Mouse (Mus musculus) forebrain, embryonic 16.5 days (tissue): ENCODE results near the gene Dock1. TPM values are rescaled to one million over a fixed set of nuclear protein-coding genes. Genes with fewer than 3 reads are reported as not detected.

Source experiments
- ATAC-seq: fragments of 200-750 bp; cut with Nextera tagmentation; 2 replicates; pipeline ENCODE4 v1.8.0; 2017; ENCODE audit warnings: mild to moderate bottlenecking, moderate library complexity
- H3K27ac ChIP-seq: fragments of 300-500 bp; sonication (generic); 2 replicates; pipeline ENCODE4 v1.5.1; 2014; ENCODE audit warnings: low read length, control low read depth
- H3K27me3 ChIP-seq: fragments of 300-500 bp; sonication (generic); replicated peaks from 2 replicates; pipeline ENCODE4 v1.6.1; 2014; ENCODE audit warnings: low read length; ENCODE audit not compliant: control insufficient read depth, insufficient read depth
- H3K36me3 ChIP-seq: fragments of 300-500 bp; sonication (generic); 2 replicates; pipeline ENCODE4 v1.6.1; 2014; ENCODE audit not compliant: control insufficient read depth, insufficient read depth
- H3K4me1 ChIP-seq: fragments of 300-500 bp; sonication (generic); replicated peaks from 2 replicates; pipeline ENCODE4 v1.6.1; 2014; ENCODE audit warnings: low read length; ENCODE audit not compliant: control insufficient read depth, insufficient read depth
- H3K4me2 ChIP-seq: fragments of 300-500 bp; sonication (generic); 2 replicates; pipeline ENCODE4 v1.6.1; 2014; ENCODE audit warnings: mild to moderate bottlenecking, low read length, control low read depth
- H3K4me3 ChIP-seq: fragments of 300-500 bp; sonication (generic); replicated peaks from 2 replicates; pipeline ENCODE4 v1.5.1; 2014; ENCODE audit warnings: mild to moderate bottlenecking, low read length, control low read depth
- H3K9ac ChIP-seq: fragments of 300-500 bp; sonication (generic); replicated peaks from 2 replicates; pipeline ENCODE4 v1.6.1; 2014; ENCODE audit warnings: low read depth, low read length, control low read depth
- H3K9me3 ChIP-seq: fragments of 300-500 bp; sonication (generic); 2 replicates; pipeline ENCODE4 v1.6.1; 2016; ENCODE audit warnings: low read length; ENCODE audit not compliant: control insufficient read depth
- WGBS: fragments of 180-500 bp; shearing (Covaris S2); extraction: QIAGEN DNeasy Blood & Tissue Kit; methylation state at CpG from one replicate; pipeline ENCODE4 v1.1.7; 2014; 5-methylcytosine and 5-hydroxymethylcytosine counted together
- polyA plus RNA-seq: library from polyadenylated mRNA; unstranded; fragments of >200 nt; fragmentation: Nextera tagmentation; extraction: Ambion mirVana; gene quantifications from 2 replicates; pipeline ENCODE4 v1.2.1, GENCODE M21; 2015

The Dock1 gene
- polyA plus RNA-seq, 1 experiment from 2014 or later = 7.7 TPM

DNA sequence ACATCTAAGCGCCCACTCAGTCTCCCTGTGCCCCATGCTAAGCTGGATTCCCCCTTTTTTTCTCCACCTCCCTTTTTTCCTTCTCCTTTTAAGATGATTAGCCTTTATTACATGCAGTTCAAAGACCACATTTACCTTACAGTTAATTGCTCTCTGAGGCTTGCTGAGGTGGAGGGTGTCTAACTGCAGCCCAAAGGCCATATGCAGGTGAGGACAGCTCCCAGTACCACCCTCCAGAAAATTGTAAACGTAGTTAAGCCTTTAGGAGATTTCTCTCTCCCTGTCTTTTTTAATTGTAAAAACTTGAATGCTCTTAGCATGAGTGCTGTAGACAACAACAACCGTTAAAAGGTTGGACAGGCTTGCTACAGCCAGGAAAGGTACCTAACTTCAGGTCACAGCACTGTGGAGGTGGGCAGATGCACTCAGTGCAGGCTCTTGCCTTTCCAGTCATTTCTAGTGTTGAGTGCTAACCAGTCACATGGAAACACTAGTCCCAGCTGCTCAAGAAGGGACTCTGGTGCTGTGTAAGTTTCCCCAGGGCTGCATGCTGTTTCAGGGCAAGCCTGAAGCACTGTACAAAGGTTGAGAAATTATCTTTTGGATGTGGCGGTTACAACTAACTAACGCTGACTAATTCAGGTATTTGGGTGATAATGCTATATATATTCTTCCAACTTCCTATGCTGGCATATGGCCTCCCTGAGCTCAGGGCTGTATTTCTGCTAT, 56.2 kb downstream of the Dock1 start:
- H3K27ac ChIP-seq = peak overlapping the region; percentile 49; the same call in 1 of the 2 replicates
- 81% methylated on average over 5 of the region's 5 CpGs for WGBS

GRCm38 (mm10) chr7:134729348-134729747, 58.9 kb downstream of the Dock1 start:
- Histone ChIP-seq H3K36me3 (no peaks in the 10 kb centered on the region), H3K4me3 (no peak overlapping the region), H3K4me2 (no peak overlapping the region)

More for the DNA sequence above, 56.2 kb downstream of the Dock1 start:
- Histone ChIP-seq H3K9ac (no peak overlapping the region), H3K4me1 (peaks cover 46% of the 10 kb centered on the region), H3K9me3 (no peaks in the 10 kb centered on the region), H3K27me3 (no peaks in the 10 kb centered on the region), H3K36me3 (no peaks in the 10 kb centered on the region), H3K4me3 (no peak overlapping the region), H3K4me2 (no peak overlapping the region)
- ATAC-seq = no peak

GRCm38 (mm10) chr7:134730406-134731126, 60.1 kb downstream of the Dock1 start:
- Histone ChIP-seq H3K9me3 (no peaks in the 10 kb centered on the region), H3K36me3 (no peaks in the 10 kb centered on the region), H3K4me2 (no peak overlapping the region), H3K4me3 (no peak overlapping the region), H3K4me1 (peaks cover 28% of the 10 kb centered on the region), H3K27me3 (no peaks in the 10 kb centered on the region), H3K27ac (peak overlapping the region; percentile 67), H3K9ac (no peak overlapping the region)
- WGBS = 63% methylated on average over 3 of the region's 3 CpGs
- ATAC-seq = peak; percentile 71

More at GRCm38 (mm10) chr7:134729348-134729747, 58.9 kb downstream of the Dock1 start:
- Histone ChIP-seq H3K4me1 (peaks cover 38% of the 10 kb centered on the region), H3K27me3 (no peaks in the 10 kb centered on the region), H3K9me3 (no peaks in the 10 kb centered on the region), H3K27ac (no peak overlapping the region), H3K9ac (no peak overlapping the region)
- no peak for ATAC-seq

GRCm38 (mm10) chr7:134747059-134747458, 76.6 kb downstream of the Dock1 start:
- no peak for ATAC-seq
- H3K4me2 ChIP-seq = no peak overlapping the region
- WGBS = 97% methylated on average over 4 of the region's 4 CpGs

DNA sequence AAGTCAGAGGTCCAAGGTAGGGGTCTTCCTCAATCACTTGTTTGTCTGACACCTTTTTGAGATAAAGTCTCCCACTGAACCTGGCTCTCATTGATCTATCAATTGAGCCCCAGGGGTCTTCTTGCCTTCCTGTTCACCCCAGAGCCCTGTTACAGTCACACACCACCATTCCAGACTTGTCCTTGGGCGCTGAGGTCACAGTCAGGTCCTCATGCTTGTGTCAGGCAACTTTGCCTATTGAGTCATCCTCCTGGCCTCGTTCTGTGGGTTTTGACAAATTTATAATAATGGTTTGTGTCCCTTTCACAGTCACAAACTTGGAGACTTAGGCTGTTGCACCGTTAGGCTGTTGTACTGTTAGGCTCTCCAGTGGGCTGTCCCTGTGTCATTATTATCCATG, 77.9 kb downstream of the Dock1 start:
- Histone ChIP-seq H3K9me3 (no peaks in the 10 kb centered on the region), H3K27me3 (no peaks in the 10 kb centered on the region), H3K27ac (no peak overlapping the region), H3K36me3 (no peaks in the 10 kb centered on the region), H3K4me1 (0 out of 2 replicates have a peak, but pooled peaks cover 2% of the 10 kb centered on the region), H3K4me3 (no peak overlapping the region), H3K4me2 (no peak overlapping the region), H3K9ac (no peak overlapping the region)
- no peak for ATAC-seq
- 95% methylated on average over 3 of the region's 3 CpGs for WGBS

More at GRCm38 (mm10) chr7:134747059-134747458, 76.6 kb downstream of the Dock1 start:
- Histone ChIP-seq H3K27ac (no peak overlapping the region), H3K9ac (no peak overlapping the region), H3K4me3 (no peak overlapping the region), H3K36me3 (no peaks in the 10 kb centered on the region), H3K27me3 (no peaks in the 10 kb centered on the region), H3K9me3 (no peaks in the 10 kb centered on the region), H3K4me1 (no peaks in the 10 kb centered on the region)

GRCm38 (mm10) chr7:134749613-134750012, 79.2 kb downstream of the Dock1 start:
- Histone ChIP-seq H3K9me3 (no peaks in the 10 kb centered on the region), H3K9ac (no peak overlapping the region), H3K4me3 (no peak overlapping the region), H3K4me1 (0 out of 2 replicates have a peak, but pooled peaks cover 2% of the 10 kb centered on the region), H3K27ac (no peak overlapping the region), H3K36me3 (no peaks in the 10 kb centered on the region), H3K27me3 (no peaks in the 10 kb centered on the region), H3K4me2 (no peak overlapping the region)
- 67% methylated on average over 1 of the region's 1 CpGs for WGBS
- ATAC-seq = no peak

DNA sequence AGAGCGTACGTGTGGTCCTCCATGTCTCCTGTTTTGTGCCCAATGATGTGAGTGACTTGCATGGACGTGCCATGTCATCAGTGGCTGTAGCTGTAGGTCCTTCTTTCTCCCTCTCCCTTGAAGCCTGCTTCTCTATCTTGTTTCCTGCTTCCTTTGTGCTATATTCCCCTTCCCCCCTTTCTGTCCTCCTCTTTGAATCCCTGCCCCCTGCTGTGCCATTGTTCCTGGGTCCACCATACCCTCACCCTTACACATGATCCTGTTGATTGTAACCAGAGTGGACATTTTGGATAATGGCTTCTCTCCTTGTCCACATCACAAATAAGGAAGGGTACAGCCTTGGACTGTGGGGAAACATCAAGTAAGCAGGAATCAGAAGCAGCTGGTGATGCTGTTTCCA, 81.0 kb downstream of the Dock1 start:
- Histone ChIP-seq H3K36me3 (no peaks in the 10 kb centered on the region), H3K9ac (no peak overlapping the region), H3K4me3 (no peak overlapping the region), H3K4me1 (0 out of 2 replicates have a peak, but pooled peaks cover 2% of the 10 kb centered on the region), H3K9me3 (no peaks in the 10 kb centered on the region), H3K27me3 (no peaks in the 10 kb centered on the region), H3K27ac (no peak overlapping the region), H3K4me2 (no peak overlapping the region)
- 82% methylated on average over 3 of the region's 3 CpGs for WGBS
- no peak for ATAC-seq

DNA sequence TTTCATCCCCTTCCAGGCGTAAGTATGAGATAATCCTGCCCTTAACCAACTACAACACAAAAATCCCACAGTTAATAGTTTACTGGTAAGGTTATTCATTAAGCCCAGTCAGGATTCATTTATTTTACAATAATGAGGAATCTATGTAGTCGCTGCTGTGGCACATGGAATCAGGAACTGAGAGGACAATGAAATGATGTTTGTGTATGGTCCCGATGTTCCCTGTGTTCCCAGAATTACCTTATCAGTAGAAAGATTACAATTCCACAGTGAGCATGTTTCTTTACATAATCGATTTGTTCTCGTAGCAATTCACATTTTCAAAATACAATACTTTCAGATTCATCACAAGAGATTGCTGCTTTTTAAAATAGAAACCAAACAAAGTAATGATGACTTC, 83.0 kb downstream of the Dock1 start:
- Histone ChIP-seq H3K4me1 (0 out of 2 replicates have a peak, but pooled peaks cover 2% of the 10 kb centered on the region), H3K4me3 (no peak overlapping the region), H3K4me2 (no peak overlapping the region), H3K36me3 (no peaks in the 10 kb centered on the region), H3K9me3 (no peaks in the 10 kb centered on the region), H3K27me3 (no peaks in the 10 kb centered on the region), H3K9ac (no peak overlapping the region), H3K27ac (no peak overlapping the region)
- no peak for ATAC-seq
- 53% methylated on average over 5 of the region's 5 CpGs for WGBS

- no peaks in the 10 kb centered on the region for H3K27me3 ChIP-seq
- H3K9me3 ChIP-seq = no peaks in the 10 kb centered on the region
- H3K4me2 ChIP-seq = no peak overlapping the region
- no peaks in the 10 kb centered on the region for H3K36me3 ChIP-seq
- H3K4me3 ChIP-seq = no peak overlapping the region
- WGBS = 90% methylated on average over 7 of the region's 7 CpGs
- no peak overlapping the region for H3K9ac ChIP-seq
- H3K27ac ChIP-seq = no peak overlapping the region
- H3K4me1 ChIP-seq = 0 out of 2 replicates have a peak, but pooled peaks cover 2% of the 10 kb centered on the region
- no peak for ATAC-seq
These were observed 87.2 kb downstream of the Dock1 start for GRCm38 (mm10) chr7:134757605-134758004.
